Mouse (Mus musculus): ENCODE data around the gene Dhdds. TPM values are rescaled to one million over a fixed set of nuclear protein-coding genes. Genes with fewer than 3 reads are reported as not detected.
A peak's percentile ranks its signal among the peaks of the same experiment; 100 is the strongest.

Gene Dhdds
- polyA plus RNA-seq, 1 experiment: 37.0 TPM

DNA sequence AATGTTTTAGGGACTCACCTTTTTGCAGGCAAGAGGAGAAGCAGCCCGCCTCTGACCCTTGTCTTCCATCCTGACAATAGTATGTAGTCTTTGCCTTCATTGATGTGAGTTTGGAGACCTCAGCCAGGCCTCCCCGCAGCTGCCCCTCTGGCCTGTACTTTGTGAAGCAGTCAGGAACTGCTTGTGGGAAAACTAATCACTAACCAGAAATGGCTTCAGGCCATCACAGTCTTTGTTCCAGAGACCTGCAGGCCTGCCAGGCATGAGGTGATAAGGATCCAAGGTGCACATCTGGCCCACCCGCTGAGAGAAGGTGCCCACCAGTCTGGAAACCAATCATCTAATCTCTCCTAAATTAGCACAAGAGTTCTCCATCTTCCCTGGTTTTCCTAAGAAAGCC lies 68.9 kb downstream of the Dhdds start:
- Histone ChIP-seq H3K4me1 (ENCODE audit: control insufficient read depth, insufficient read depth, low read length) (no peaks in the 10 kb centered on the region), H3K4me3 (ENCODE audit: insufficient read depth, low read depth, low read length) (no peak overlapping the region), H3K27ac (ENCODE audit: insufficient read depth, low read depth, low read length) (no peak overlapping the region), H3K36me3 (ENCODE audit: control insufficient read depth, insufficient read depth, low read length) (no peaks in the 10 kb centered on the region), H3K27me3 (replicated peaks; ENCODE audit: control insufficient read depth, insufficient read depth, low read length) (no peaks in the 10 kb centered on the region)
- DNase-seq: peak; percentile 77
- TF ChIP-seq POLR2A (IDR thresholded peaks at IDR 0.05; ENCODE audit: low read depth, low read length) (no peak), CTCF (conservative IDR thresholded peaks at IDR 0.05; ENCODE audit: insufficient read depth, insufficient read length, low read depth, low read length) (no peak)
- WGBS: 59% methylated on average over 3 of the region's 3 CpGs

DNA sequence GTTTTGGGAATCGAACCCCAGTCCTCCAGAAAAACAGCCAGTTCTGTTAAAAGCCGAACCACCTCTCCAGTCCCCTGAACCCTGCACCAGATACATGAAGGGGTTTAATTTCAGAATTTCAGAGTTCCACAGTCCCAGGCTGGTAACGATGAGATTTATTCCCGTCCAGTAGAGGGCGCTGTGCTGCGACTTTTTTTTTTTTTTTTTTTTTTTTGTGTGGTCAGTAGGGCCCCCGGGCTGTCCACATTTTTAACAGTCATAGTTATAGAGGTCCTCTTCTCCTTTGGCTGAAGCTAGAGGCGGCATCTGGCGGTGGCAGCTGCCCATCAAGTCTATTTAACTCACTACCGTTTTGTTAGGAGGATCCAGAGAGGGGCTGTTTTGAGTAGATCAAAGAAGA lies 69.4 kb downstream of the Dhdds start:
- no peak for TF ChIP-seq POLR2A (IDR thresholded peaks at IDR 0.05; ENCODE audit: low read depth, low read length)
- TF ChIP-seq CTCF (conservative IDR thresholded peaks at IDR 0.05; ENCODE audit: insufficient read depth, insufficient read length, low read depth, low read length): peak; percentile 41
- Histone ChIP-seq H3K36me3 (ENCODE audit: control insufficient read depth, insufficient read depth, low read length) (no peaks in the 10 kb centered on the region), H3K27me3 (replicated peaks; ENCODE audit: control insufficient read depth, insufficient read depth, low read length) (no peaks in the 10 kb centered on the region), H3K4me1 (ENCODE audit: control insufficient read depth, insufficient read depth, low read length) (no peaks in the 10 kb centered on the region), H3K27ac (ENCODE audit: insufficient read depth, low read depth, low read length) (no peak overlapping the region), H3K4me3 (ENCODE audit: insufficient read depth, low read depth, low read length) (no peak overlapping the region)
- 18% methylated on average over 10 of the region's 10 CpGs for WGBS
- DNase-seq: peak; percentile 16

DNA sequence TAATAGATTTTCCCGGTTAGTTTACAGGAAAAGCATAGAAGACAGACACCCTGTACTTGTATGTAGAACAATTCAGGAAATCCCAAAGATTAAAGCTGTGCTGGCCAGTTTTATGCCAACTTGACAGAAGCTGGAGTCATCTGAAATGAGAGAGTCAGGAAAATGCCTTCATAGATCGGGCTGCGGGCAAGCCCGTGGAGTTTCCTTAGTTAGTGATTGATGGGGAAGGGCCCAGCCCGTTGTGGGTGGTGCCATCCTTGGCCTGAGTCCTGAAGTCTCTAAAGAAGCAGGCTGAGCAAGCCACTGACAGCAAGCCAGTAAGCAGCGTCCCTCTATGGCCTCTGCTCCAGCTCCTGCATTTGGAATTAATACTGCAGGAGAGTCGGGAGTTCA lies 71.4 kb downstream of the Dhdds start:
- TF ChIP-seq CTCF (conservative IDR thresholded peaks at IDR 0.05; ENCODE audit: insufficient read depth, insufficient read length, low read depth, low read length): no peak
- no peak for TF ChIP-seq POLR2A (IDR thresholded peaks at IDR 0.05; ENCODE audit: low read depth, low read length)
- Histone ChIP-seq H3K4me1 (ENCODE audit: control insufficient read depth, insufficient read depth, low read length) (no peaks in the 10 kb centered on the region), H3K36me3 (ENCODE audit: control insufficient read depth, insufficient read depth, low read length) (no peaks in the 10 kb centered on the region), H3K27me3 (replicated peaks; ENCODE audit: control insufficient read depth, insufficient read depth, low read length) (no peaks in the 10 kb centered on the region), H3K4me3 (ENCODE audit: insufficient read depth, low read depth, low read length) (no peak overlapping the region), H3K27ac (ENCODE audit: insufficient read depth, low read depth, low read length) (peak overlapping the region; percentile 48)
- peak; percentile 70 for DNase-seq
- WGBS: 10% methylated on average over 7 of the region's 7 CpGs

DNA sequence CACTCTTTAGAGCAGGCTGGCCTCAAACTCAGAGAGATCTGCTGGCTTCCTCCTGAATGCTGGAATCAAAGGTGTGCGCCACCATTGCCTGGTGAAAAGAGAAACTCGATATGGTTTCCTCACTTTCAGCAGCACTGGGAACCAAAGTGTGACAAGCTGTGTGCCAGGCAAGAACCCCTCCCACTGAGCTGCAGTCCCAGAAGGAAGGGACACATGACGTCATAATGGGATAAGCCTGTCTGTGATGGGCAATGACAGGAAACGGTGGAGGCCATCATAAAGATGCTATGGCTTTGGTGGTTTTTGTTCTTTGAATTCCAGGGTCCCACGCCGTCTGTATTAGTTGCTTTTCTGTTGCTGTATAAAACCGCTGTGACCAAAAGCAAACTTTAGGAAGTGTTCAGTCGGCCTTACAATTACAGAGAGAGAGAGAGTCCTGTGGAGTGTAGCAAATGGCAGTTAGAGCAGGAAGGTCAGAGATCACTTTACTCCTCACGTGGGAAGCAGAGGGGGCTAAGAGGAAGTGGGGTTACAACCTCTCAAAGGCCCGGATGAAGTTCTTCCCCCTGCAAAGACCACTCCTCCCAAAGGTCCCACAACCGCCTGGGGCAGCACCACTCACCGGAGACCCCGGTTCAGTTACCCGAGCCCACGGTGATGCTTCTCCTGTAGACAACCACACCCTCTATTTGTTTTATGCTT lies 72.0 kb downstream of the Dhdds start:
- H3K36me3 ChIP-seq (ENCODE audit: control insufficient read depth, insufficient read depth, low read length): no peaks in the 10 kb centered on the region
- H3K27me3 ChIP-seq (replicated peaks; ENCODE audit: control insufficient read depth, insufficient read depth, low read length): no peaks in the 10 kb centered on the region
- no peak for TF ChIP-seq CTCF (conservative IDR thresholded peaks at IDR 0.05; ENCODE audit: insufficient read depth, insufficient read length, low read depth, low read length)
- TF ChIP-seq POLR2A (IDR thresholded peaks at IDR 0.05; ENCODE audit: low read depth, low read length): no peak
- no peaks in the 10 kb centered on the region for H3K4me1 ChIP-seq (ENCODE audit: control insufficient read depth, insufficient read depth, low read length)
- H3K27ac ChIP-seq (ENCODE audit: insufficient read depth, low read depth, low read length): peak overlapping the region; percentile 48
- H3K4me3 ChIP-seq (ENCODE audit: insufficient read depth, low read depth, low read length): no peak overlapping the region
- no peak for DNase-seq
- 25% methylated on average over 15 of the region's 15 CpGs for WGBS

DNA sequence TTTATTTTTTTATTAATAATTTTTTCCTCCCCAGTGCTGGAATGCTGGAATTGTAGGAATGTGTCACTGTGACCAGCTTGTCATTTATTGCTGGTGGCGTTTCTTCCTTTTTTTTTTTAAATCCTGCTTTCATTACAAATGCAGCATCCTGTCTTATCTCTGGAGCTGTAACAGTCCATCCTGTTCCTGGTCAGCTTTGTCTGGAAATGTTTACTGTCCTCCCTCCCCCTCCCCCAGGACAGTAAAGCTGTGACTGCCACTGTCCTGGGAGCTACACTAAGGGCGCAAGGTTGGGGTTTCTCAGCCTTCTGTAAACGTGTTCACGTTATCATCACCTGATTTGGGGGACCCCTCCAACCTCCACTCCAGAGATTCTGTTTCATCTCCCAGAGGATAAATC lies 75.5 kb downstream of the Dhdds start:
- WGBS: 61% methylated on average over 4 of the region's 4 CpGs
- H3K36me3 ChIP-seq (ENCODE audit: control insufficient read depth, insufficient read depth, low read length): no peaks in the 10 kb centered on the region

DNA sequence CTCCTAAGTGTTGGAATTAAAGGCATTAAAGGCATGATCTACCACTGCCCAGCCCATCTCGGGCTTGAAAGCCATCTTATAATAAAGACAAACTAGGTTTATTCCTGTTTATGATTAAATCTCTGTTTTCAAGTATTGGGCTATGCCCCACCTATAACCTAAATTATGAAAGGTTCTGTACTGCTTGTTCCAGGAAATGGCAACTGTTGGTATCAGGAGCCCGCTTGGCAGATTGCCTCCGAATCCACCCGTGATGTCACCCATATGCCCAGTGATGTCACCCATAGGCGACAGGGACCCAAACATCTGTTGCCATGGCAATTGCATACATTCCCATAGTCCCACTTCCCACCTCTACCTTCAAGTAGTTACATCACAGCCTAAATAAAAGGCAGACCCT lies 77.0 kb downstream of the Dhdds start:
- H3K27me3 ChIP-seq (replicated peaks; ENCODE audit: control insufficient read depth, insufficient read depth, low read length): no peaks in the 10 kb centered on the region
- DNase-seq: no peak
- 90% methylated on average over 5 of the region's 5 CpGs for WGBS
- H3K36me3 ChIP-seq (ENCODE audit: control insufficient read depth, insufficient read depth, low read length): no peaks in the 10 kb centered on the region
- no peaks in the 10 kb centered on the region for H3K4me1 ChIP-seq (ENCODE audit: control insufficient read depth, insufficient read depth, low read length)
- no peak overlapping the region for H3K27ac ChIP-seq (ENCODE audit: insufficient read depth, low read depth, low read length)
- TF ChIP-seq POLR2A (IDR thresholded peaks at IDR 0.05; ENCODE audit: low read depth, low read length) (no peak), CTCF (conservative IDR thresholded peaks at IDR 0.05; ENCODE audit: insufficient read depth, insufficient read length, low read depth, low read length) (no peak)
- no peak overlapping the region for H3K4me3 ChIP-seq (ENCODE audit: insufficient read depth, low read depth, low read length)

More for the DNA sequence above, 75.5 kb downstream of the Dhdds start:
- Histone ChIP-seq H3K4me3 (ENCODE audit: insufficient read depth, low read depth, low read length) (no peak overlapping the region), H3K27ac (ENCODE audit: insufficient read depth, low read depth, low read length) (no peak overlapping the region), H3K4me1 (ENCODE audit: control insufficient read depth, insufficient read depth, low read length) (no peaks in the 10 kb centered on the region), H3K27me3 (replicated peaks; ENCODE audit: control insufficient read depth, insufficient read depth, low read length) (no peaks in the 10 kb centered on the region)
- DNase-seq: no peak
- TF ChIP-seq POLR2A (IDR thresholded peaks at IDR 0.05; ENCODE audit: low read depth, low read length) (no peak), CTCF (conservative IDR thresholded peaks at IDR 0.05; ENCODE audit: insufficient read depth, insufficient read length, low read depth, low read length) (no peak)

Other genes with a start within 250 kb of the Dhdds start
- gene Arid1a, start 244.1 kb downstream of the Dhdds start, polyA plus RNA-seq (2012; rRNA removed): 40.5 and 43.7 TPM in 2 replicates
- gene Rps6ka1, start 113.1 kb downstream of the Dhdds start, polyA plus RNA-seq (2012; rRNA removed): 29.4 and 30.9 TPM in 2 replicates
- 12.2 and 21.9 TPM in 2 replicates for gene Hmgn2, start 32.3 kb downstream of the Dhdds start, polyA plus RNA-seq (2012; rRNA removed)
- not detected in 2 replicates for gene Lin28a, start 17.9 kb upstream of the Dhdds start, polyA plus RNA-seq (2012; rRNA removed)
- gene Zfp683, start 52.9 kb upstream of the Dhdds start, polyA plus RNA-seq (2012; rRNA removed): 0.52 and 0.81 TPM in 2 replicates
- 0.69 and 1.0 TPM in 2 replicates for gene Crybg2, start 59.9 kb upstream of the Dhdds start, polyA plus RNA-seq (2012; rRNA removed)
- gene Cd52, start 94.2 kb upstream of the Dhdds start, polyA plus RNA-seq (2012; rRNA removed): 14.8 and 65.1 TPM in 2 replicates
- 5.6 and 5.9 TPM in 2 replicates for gene Ubxn11, start 101.7 kb upstream of the Dhdds start, polyA plus RNA-seq (2012; rRNA removed)
- 262 and 323 TPM in 2 replicates for gene Sh3bgrl3, start 127.9 kb upstream of the Dhdds start, polyA plus RNA-seq (2012; rRNA removed)
- 28.3 and 38.9 TPM in 2 replicates for gene Cep85, start 186.2 kb upstream of the Dhdds start, polyA plus RNA-seq (2012; rRNA removed)
- gene Gm7534, start 202.1 kb upstream of the Dhdds start, polyA plus RNA-seq (2012; rRNA removed): not detected in 2 replicates
- gene Catsper4, start 226.5 kb upstream of the Dhdds start, polyA plus RNA-seq (2012; rRNA removed): 0.38 and 0.69 TPM in 2 replicates
- gene Cnksr1, start 237.5 kb upstream of the Dhdds start, polyA plus RNA-seq (2012; rRNA removed): 14.9 and 17.3 TPM in 2 replicates
- gene E130218I03Rik, start 242.7 kb upstream of the Dhdds start, polyA plus RNA-seq (2012; rRNA removed): not detected in 2 replicates
- 6.0 and 6.4 TPM in 2 replicates for gene Zfp593, start 244.7 kb upstream of the Dhdds start, polyA plus RNA-seq (2012; rRNA removed)
- 0.27 TPM in 1 of 2 replicates, not detected in the other for gene Gm30191, start 246.0 kb upstream of the Dhdds start, polyA plus RNA-seq (2012; rRNA removed)

Data from kidney, adult 2 months (tissue).